Mouse (Mus musculus) testis, adult 2 months (tissue): Measurements from ENCODE around the gene Itgae.

Experiments used
- CTCF ChIP-seq: fragments of 200-500 bp; IDR thresholded peaks from 2 replicates; pipeline ENCODE4 v1.5.1; 2012; ENCODE audit warnings: low read depth, mild to moderate bottlenecking, inconsistent platforms, low read length, moderate library complexity; ENCODE audit not compliant: control insufficient read depth, insufficient read depth, insufficient replicate concordance
- POLR2A ChIP-seq: fragments of 200-500 bp; IDR thresholded peaks from 2 replicates; pipeline ENCODE4 v1.6.1; 2012; ENCODE audit warnings: low read depth, mild to moderate bottlenecking, inconsistent platforms, low read length, moderate library complexity; ENCODE audit not compliant: control insufficient read depth

DNA sequence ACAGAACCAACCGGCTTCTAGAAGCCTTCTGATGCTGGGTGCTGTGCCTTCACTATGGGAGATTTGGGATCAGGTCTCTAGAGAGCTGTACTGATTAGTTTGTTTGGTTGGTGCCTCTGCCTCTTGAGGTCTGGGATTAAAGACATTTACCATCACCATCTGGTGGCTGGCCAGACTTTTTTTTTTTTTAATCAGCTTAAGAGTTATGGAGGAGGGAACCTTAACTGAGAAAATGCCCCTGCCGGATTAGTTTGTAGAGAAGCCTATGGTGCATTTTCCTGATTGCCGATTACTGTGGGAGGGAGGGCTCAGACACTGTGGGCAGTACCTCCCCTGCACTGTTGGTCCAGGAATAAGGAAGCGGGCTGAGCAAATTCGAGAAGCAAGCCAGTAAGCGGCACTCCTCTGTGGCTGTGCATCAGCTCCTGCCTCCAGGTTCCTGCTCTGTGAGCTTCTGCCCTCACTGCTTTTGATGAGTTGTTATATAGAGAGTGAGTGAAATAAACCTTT is 13.1 kb upstream of the Itgae start:
- TF ChIP-seq CTCF (no peak), POLR2A (no peak)
